Comparison of ENCODE assay signal across 8 mouse cellular contexts in genomic region chr1:180225500-180226220, GRCm38 (mm10). TPM values are rescaled to one million over a fixed set of nuclear protein-coding genes. Genes with fewer than 3 reads are reported as not detected.
DNase-seq lines count a peak whose midpoint lies in the region; ATAC-seq and TF ChIP-seq lines count a peak whose summit lies in the region.

No protein-coding gene starts in this region.

- H3K4me1 ChIP-seq in embryonic facial prominence, embryonic 11.5 days (ENCODE audit: control insufficient read depth, insufficient read depth, low read length): no peaks in the 10 kb centered on the region
- peaks cover 6 to 11% of the 10 kb centered on the region in 2 experiments; a peak in 3 of 4 replicates for H3K4me1 ChIP-seq in heart, embryonic 14.5 days (ENCODE audit: control insufficient read depth in 2 of 2, insufficient read depth in 2 of 2, low read length in 2 of 2)
- no peaks in the 10 kb centered on the region for H3K4me1 ChIP-seq in kidney, postnatal 0 days (replicated peaks; ENCODE audit: insufficient read depth, low read length)

- H3K4me3 ChIP-seq in embryonic facial prominence, embryonic 11.5 days (ENCODE audit: low read depth, low read length): peak overlapping the region; percentile 37
- peak overlapping the region; percentile 43 to 53 for H3K4me3 ChIP-seq in heart, embryonic 14.5 days (ENCODE audit: control insufficient read depth in 1 of 2, insufficient read depth in 1 of 2, low read depth in 1 of 2, low read length in 2 of 2)
- H3K4me3 ChIP-seq in kidney, postnatal 0 days (replicated peaks; ENCODE audit: low read depth, low read length): peak overlapping the region; percentile 34

- no peaks in the 10 kb centered on the region for H3K27me3 ChIP-seq in embryonic facial prominence, embryonic 11.5 days (ENCODE audit: control insufficient read depth, insufficient read depth, low read length)
- H3K27me3 ChIP-seq in heart, embryonic 14.5 days (ENCODE audit: control insufficient read depth, insufficient read depth, low read length): no peaks in the 10 kb centered on the region
- H3K27me3 ChIP-seq in kidney, postnatal 0 days (ENCODE audit: insufficient read depth, low read length): no peaks in the 10 kb centered on the region

- ATAC-seq in embryonic facial prominence, embryonic 11.5 days (replicated peaks; ENCODE audit: insufficient number of reproducible peaks, low FRiP score, low TSS enrichment, low read depth): peak; percentile 69; the same call in 1 of the 2 replicates
- ATAC-seq in heart, embryonic 14.5 days (ENCODE audit: insufficient number of reproducible peaks, insufficient read depth, low FRiP score, low read depth): peak; percentile 77
- peak; percentile 90 for ATAC-seq in kidney, postnatal 0 days (replicated peaks; ENCODE audit: low FRiP score, low read depth)

- no peak overlapping the region for H3K27ac ChIP-seq in embryonic facial prominence, embryonic 11.5 days (replicated peaks; ENCODE audit: low read depth, low read length)
- peak overlapping the region; percentile 4 to 66; a peak in 3 of 4 replicates for H3K27ac ChIP-seq in heart, embryonic 14.5 days (replicated peaks in 1 of 2; ENCODE audit: control insufficient read depth in 1 of 2, insufficient read depth in 1 of 2, low read depth in 2 of 2, low read length in 2 of 2)
- peak overlapping the region; percentile 75 for H3K27ac ChIP-seq in kidney, postnatal 0 days

- DNase-seq in CD4-positive helper T cell, adult 2 months (ENCODE audit: low read depth, low spot score): peak; percentile 83
- peak; percentile 75 for DNase-seq in adrenal gland, postnatal 10 days
- peak; percentile 81 for DNase-seq in embryonic facial prominence, embryonic 11.5 days (ENCODE audit: low spot score)
- DNase-seq in kidney, postnatal 0 days (ENCODE audit: low spot score): peak; percentile 79
- peak; percentile 84 for DNase-seq in lung, postnatal 36 days
- peak; percentile 73 for DNase-seq in retina, postnatal 1 day
- no peak for DNase-seq in layer of hippocampus, adult 18-20 months (ENCODE audit: low spot score in 2 of 2)

- H3K9me3 ChIP-seq in embryonic facial prominence, embryonic 11.5 days (replicated peaks; ENCODE audit: control insufficient read depth, low read length): no peaks in the 10 kb centered on the region
- 0 out of 2 replicates have a peak, but pooled peaks cover 3% of the 10 kb centered on the region for H3K9me3 ChIP-seq in heart, embryonic 14.5 days (ENCODE audit: control insufficient read depth, low read length)
- H3K9me3 ChIP-seq in kidney, postnatal 0 days (replicated peaks; ENCODE audit: low read length): no peaks in the 10 kb centered on the region

- peak overlapping the region; percentile 26 for H3K9ac ChIP-seq in embryonic facial prominence, embryonic 11.5 days (replicated peaks; ENCODE audit: low read length)
- H3K9ac ChIP-seq in heart, embryonic 14.5 days (ENCODE audit: low read length): peak overlapping the region; percentile 63
- peak overlapping the region; percentile 28; the same call in 1 of the 2 replicates for H3K9ac ChIP-seq in kidney, postnatal 0 days (ENCODE audit: low read depth, low read length)

- H3K36me3 ChIP-seq in embryonic facial prominence, embryonic 11.5 days (replicated peaks; ENCODE audit: control insufficient read depth, insufficient read depth, low read depth, low read length): no peaks in the 10 kb centered on the region
- H3K36me3 ChIP-seq in heart, embryonic 14.5 days (ENCODE audit: control insufficient read depth, insufficient read depth, low read length): no peaks in the 10 kb centered on the region; the same call in 1 of the 2 replicates
- H3K36me3 ChIP-seq in kidney, postnatal 0 days (ENCODE audit: insufficient read depth, low read length): no peaks in the 10 kb centered on the region

- 14% methylated on average over 21 of the region's 21 CpGs for WGBS in embryonic facial prominence, embryonic 11.5 days
- 13% methylated on average over 21 of the region's 21 CpGs for WGBS in heart, embryonic 14.5 days
- 14% methylated on average over 21 of the region's 21 CpGs for WGBS in kidney, postnatal 0 days

- TF ChIP-seq CTCF in kidney, postnatal 0 days (IDR thresholded peaks at IDR 0.05; ENCODE audit: low read depth): no peak

- peak overlapping the region; percentile 65 for H3K4me2 ChIP-seq in embryonic facial prominence, embryonic 11.5 days (ENCODE audit: low read depth, low read length)
- peak overlapping the region; percentile 77 for H3K4me2 ChIP-seq in heart, embryonic 14.5 days (ENCODE audit: low read length)
- peak overlapping the region; percentile 77 for H3K4me2 ChIP-seq in kidney, postnatal 0 days (ENCODE audit: low read length)

RNA-seq across cellular contexts. Expression of gene Coq8a, which starts 26.3 kb away (rescaled TPM):
- total RNA-seq in adrenal gland, postnatal 10 days (2021): 1,000 to 10,000 TPM; 1,138 to 1,532 TPM
- polyA plus RNA-seq in embryonic facial prominence, embryonic 11.5 days (2014; fragmentation: Nextera tagmentation; extraction: Ambion mirVana): 2.7 and 4.3 TPM in 2 replicates
- polyA plus RNA-seq in heart, embryonic 14.5 days (2014; fragmentation: Nextera tagmentation; extraction: Ambion mirVana): 51.2 and 58.8 TPM in 2 replicates
- 31.5 and 33.6 TPM in 2 replicates for polyA plus RNA-seq in kidney, postnatal 0 days (2015; fragmentation: Nextera tagmentation; extraction: Ambion mirVana)
- 10 to 100 TPM; 65.6 to 74.2 TPM for total RNA-seq in layer of hippocampus, adult 18-20 months (2021)

RNA-seq across cellular contexts. Expression of gene Psen2, which starts 37.6 kb away (rescaled TPM):
- total RNA-seq in adrenal gland, postnatal 10 days (2021): 10 to 100 TPM; 25.4 to 26.7 TPM
- 5.2 and 6.2 TPM in 2 replicates for polyA plus RNA-seq in embryonic facial prominence, embryonic 11.5 days (2014; fragmentation: Nextera tagmentation; extraction: Ambion mirVana)
- polyA plus RNA-seq in heart, embryonic 14.5 days (2014; fragmentation: Nextera tagmentation; extraction: Ambion mirVana): 14.7 and 15.6 TPM in 2 replicates
- 19.8 and 20.8 TPM in 2 replicates for polyA plus RNA-seq in kidney, postnatal 0 days (2015; fragmentation: Nextera tagmentation; extraction: Ambion mirVana)
- total RNA-seq in layer of hippocampus, adult 18-20 months (2021): 10 to 100 TPM; 17.4 to 17.9 TPM

Comparison
In these comparisons a context has a peak if more than half of its experiments do, and no peak if none do; other contexts are left out.
1. DNase-seq: peak in CD4-positive helper T cell, adult 2 months (single experiment), adrenal gland, postnatal 10 days (single experiment), embryonic facial prominence, embryonic 11.5 days (single experiment), kidney, postnatal 0 days (single experiment), lung, postnatal 36 days (single experiment) and retina, postnatal 1 day (single experiment); none in layer of hippocampus, adult 18-20 months (0 of 2).
2. Peak in every context shown above with its lines, with median percentiles within 50 percentile points of each other: ATAC-seq, H3K4me2 ChIP-seq, H3K4me3 ChIP-seq and H3K9ac ChIP-seq.